Mouse (Mus musculus): Measurements from ENCODE around the gene Ndc80. TPM values are rescaled to one million over a fixed set of nuclear protein-coding genes. Genes with fewer than 3 reads are reported as not detected.

The Ndc80 gene
- 12.5 TPM for polyA plus RNA-seq (2017; shearing (Covaris generic))

DNA sequence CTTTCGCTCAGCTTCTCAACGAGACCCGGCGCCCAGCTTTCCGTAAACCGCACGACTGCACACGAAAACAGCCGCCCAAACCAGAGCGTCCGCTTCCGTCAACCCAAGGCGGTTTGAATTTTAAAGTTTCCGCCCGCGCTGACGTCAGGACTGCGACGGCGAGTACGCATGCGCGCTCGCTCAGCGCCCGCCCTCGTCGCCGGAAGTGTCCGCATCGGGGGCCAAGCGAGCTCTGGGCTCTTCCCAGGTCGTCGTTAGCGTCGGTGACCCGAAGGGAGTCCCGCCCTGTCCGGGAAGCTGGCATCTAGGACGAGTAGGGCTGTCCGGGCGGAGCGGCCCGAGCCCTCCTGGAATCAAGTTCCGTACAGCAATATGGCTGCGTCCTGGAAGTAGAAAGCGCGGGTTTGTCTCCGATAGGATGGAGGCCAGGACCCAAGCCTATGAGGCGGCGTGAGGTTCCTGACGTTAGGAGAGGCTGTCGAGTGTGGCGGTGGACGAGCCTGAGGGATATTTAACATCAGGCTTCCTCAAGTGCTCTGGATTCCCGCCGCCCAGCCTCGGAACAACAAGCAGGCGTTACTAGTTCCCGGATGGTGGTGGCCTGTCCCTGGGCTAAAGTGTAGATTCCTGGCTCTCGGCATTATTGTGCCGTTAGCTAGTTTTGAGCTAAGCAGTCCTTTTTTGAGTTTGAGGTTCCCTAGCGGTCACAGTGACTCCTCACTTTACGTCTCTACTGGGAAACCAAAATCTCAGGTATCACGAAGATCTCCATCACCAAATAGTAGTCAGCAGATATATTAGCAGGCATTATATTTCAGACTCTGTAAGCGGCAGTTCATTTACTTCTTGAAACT lies at the start of gene Ndc80:
Ndc80 (minus strand) TSS at position 147 of the 854 bp plus-strand sequence.

DNA sequence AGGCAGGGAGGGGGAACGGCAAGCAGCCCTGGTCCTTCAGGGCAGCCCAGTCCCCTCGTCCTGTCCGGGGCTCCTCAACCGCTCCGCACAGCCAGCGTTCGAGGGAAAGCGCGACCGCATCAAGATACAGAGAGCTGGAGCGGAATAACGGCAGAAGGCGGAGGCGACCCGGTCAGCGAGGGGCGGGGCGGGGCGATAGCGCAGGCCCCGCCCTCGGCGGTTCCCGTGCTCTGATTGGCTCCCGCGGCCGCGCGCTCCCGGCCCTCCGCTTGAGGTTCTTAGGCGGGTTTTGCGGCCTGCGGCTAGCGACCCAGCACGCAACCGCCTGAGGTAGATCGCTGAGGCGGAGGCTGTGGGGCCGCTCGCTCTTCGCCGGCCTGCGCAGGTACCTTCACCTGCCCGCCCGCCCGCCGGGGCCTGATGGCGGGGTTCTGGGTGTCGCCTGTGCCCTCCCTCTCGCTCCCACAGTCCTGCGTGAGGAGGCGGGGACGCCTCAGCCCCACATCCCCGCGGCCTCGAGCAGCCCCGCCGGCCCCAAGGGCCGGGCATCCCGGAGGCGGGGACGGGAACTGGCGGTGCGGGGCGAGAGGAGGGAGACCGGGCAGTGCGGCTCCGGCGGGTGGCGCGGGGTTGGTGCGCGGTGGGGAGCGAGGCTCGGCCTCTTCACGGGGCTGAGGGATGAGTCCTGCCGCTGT lies 25.2 kb upstream of the Ndc80 start, which contains the start of gene Spdya:
Spdya (plus strand) TSS at position 305 of the 695 bp plus-strand sequence.

DNA sequence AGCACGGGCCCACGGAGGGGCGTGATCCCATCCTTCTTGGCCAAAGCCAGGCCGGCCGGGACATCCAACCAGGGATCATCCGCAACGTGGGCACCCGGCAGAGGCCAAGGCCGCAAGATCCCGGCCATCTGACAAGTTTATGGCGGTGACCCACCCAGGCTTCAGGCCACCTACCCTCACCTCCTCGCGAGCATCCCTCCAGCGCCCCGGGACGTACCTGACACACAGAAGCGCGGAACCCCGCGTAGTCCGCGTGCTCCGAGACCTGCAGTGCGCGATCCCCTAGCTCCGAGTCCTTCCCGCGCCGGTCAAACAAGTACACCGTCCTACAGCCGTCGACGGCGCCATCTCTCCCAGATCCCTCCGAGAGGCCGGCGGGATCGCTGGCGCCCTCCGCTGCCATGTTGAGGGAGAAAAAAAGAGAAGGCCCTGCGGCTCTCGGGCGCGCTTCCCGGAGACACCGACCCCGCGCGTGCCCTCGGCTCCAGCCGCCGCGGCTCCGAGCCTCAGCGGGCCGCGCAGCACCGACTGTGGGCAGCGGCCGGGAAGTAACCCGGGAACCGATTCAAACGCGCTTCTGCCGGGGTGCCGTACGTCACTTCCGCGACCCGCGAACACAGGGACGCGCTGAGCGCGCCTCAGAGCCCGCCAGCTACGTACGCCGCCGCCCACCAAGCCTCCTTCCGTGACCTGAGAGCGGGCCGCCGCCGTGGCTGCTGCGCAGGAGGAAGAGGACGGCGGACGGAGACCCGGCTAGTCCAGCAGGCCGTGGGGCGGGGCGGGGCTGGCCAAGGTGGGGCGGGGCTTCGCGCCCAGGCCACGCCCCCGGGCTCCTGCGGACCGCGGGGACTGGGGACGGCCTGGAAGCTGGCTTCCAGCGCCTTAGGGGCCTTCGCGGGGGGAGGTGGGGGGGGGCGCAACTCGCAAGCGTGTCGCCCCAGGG lies 51.6 kb downstream of the Ndc80 start, which contains the start of gene Smchd1:
Smchd1 (minus strand) TSS at position 582 of the 943 bp plus-strand sequence.

DNA sequence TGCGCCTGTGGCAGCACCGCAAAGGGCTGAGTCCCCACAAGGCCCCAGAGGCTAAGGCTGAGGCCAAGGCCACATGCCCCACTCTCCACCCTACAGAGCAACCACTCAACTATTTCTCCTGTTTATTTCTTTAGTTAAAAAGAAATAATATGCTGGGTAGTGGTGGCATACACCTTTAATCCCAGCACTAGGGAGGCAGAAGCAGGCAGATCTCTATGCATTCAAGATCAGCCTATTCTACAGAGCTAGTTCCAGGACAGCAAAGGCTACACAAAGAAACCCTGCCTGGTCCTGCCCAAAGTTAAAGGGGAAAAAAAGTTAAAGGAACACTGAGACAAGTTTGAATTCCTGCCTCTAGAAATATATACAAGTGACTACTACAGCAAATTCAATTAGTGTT lies 66.8 kb downstream of the Ndc80 start, which contains the start of gene Gm4707:
Gm4707 (minus strand) TSS at position 101 of the 400 bp plus-strand sequence.

Other genes with a start within 250 kb of the Ndc80 start
- gene Emilin2, start 214.9 kb downstream of the Ndc80 start, polyA plus RNA-seq (2017; shearing (Covaris generic)) = not detected
- 6.6 TPM for gene Gm4707, start 66.9 kb downstream of the Ndc80 start, polyA plus RNA-seq (2017; shearing (Covaris generic))
- gene Smchd1, start 51.5 kb downstream of the Ndc80 start, polyA plus RNA-seq (2017; shearing (Covaris generic)) = 71.0 TPM
- gene Spdya, start 25.2 kb upstream of the Ndc80 start, polyA plus RNA-seq (2017; shearing (Covaris generic)) = 0.89 TPM
- 148 TPM for gene Wdr43, start 89.0 kb upstream of the Ndc80 start, polyA plus RNA-seq (2017; shearing (Covaris generic))
- gene Togaram2, start 146.4 kb upstream of the Ndc80 start, polyA plus RNA-seq (2017; shearing (Covaris generic)) = not detected
- not detected for gene Pcare, start 226.0 kb upstream of the Ndc80 start, polyA plus RNA-seq (2017; shearing (Covaris generic))
- gene Clip4, start 241.6 kb upstream of the Ndc80 start, polyA plus RNA-seq (2017; shearing (Covaris generic)) = not detected

All from CD4-positive, CD25-positive, alpha-beta regulatory T cell, adult 9 weeks (primary cell).